Mouse (Mus musculus): ENCODE measurements at regions not wholly inside any gene's neighbourhood (a gene's known extent, or its start where the extent isn't known, plus 50 kb on each side); places are given as distances from the start of the nearest gene placed in this dataset.
A peak's percentile ranks its signal among the peaks of the same experiment; 100 is the strongest.

DNA sequence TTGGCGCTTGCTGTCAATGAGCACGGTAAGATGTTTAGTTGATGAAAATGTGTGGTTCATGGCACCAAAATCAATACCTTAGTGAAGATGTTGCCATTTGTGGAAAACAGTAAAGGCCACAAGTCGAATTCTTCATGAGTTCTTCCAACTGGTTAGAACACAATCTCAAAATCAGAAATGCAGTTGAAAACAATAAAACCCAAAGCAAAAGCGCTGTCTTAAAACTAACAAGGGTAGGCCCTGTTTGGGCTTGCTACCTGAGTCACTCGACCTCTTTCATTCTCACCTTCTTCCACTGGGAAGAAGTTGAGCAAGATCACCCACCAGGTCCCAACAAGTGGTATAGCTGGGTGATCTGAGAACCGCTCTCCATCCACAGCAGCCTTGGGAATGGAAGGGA is 179.1 kb downstream of the Parm1 start:
- H3K4me2 ChIP-seq (ENCODE audit: insufficient read depth, low read depth, poor library complexity, severe bottlenecking), result peak overlapping the region; percentile 51
- 0 out of 2 replicates have a peak overlapping the region, but pooled peaks have one; percentile 23 for H3K9ac ChIP-seq (ENCODE audit: insufficient read depth, low read depth)
- 0 out of 2 replicates have a peak, but pooled peaks have one; percentile 3 for TF ChIP-seq CHD2 (IDR thresholded peaks at IDR 0.05; ENCODE audit: low read length)
- TF ChIP-seq POLR2A (IDR thresholded peaks at IDR 0.05; ENCODE audit: low read depth, low read length), result no peak
- TF ChIP-seq CTCF (conservative IDR thresholded peaks at IDR 0.05 in 1 of 2, IDR thresholded peaks at IDR 0.05 in 1 of 2; ENCODE audit: low read depth in 2 of 2, low read length in 2 of 2), result no peak
- no peak for TF ChIP-seq IRF4 (IDR thresholded peaks at IDR 0.05; ENCODE audit: low read depth, low read length)
- TF ChIP-seq NRF1 (IDR thresholded peaks at IDR 0.05; ENCODE audit: low read depth, low read length), result no peak
- no peak for TF ChIP-seq MYC (IDR thresholded peaks at IDR 0.05; ENCODE audit: low read depth, low read length)
- TF ChIP-seq ZKSCAN1 (IDR thresholded peaks at IDR 0.05; ENCODE audit: borderline replicate concordance, low read depth, low read length), result peak; percentile 94
- no peak for TF ChIP-seq E2F4 (IDR thresholded peaks at IDR 0.05; ENCODE audit: insufficient replicate concordance, low read depth, low read length)
- TF ChIP-seq USF2 (conservative IDR thresholded peaks at IDR 0.05; ENCODE audit: low read depth, low read length), result no peak
- TF ChIP-seq MAX (IDR thresholded peaks at IDR 0.05; ENCODE audit: low read length), result no peak
- H3K4me1 ChIP-seq (ENCODE audit: control insufficient read depth in 1 of 2, insufficient read depth in 2 of 2), result peaks cover 11 to 36% of the 10 kb centered on the region in 2 experiments
- H3K4me3 ChIP-seq (replicated peaks in 1 of 3; ENCODE audit: low read depth in 2 of 3, low read length in 2 of 3, poor library complexity in 1 of 3), result peak overlapping the region in 1 of 3 experiments; percentile 4
- peaks cover 5% of the 10 kb centered on the region for H3K9me3 ChIP-seq (replicated peaks; ENCODE audit: low read length)
- in situ Hi-C loops (cut with MboI; ENCODE audit: low pct_ligation_motif_present, low pct_unique_long_range_greater_than_20kb, low sequenced_read_pairs) (no loop called here), dilution Hi-C loops (cut with MboI; ENCODE audit: extremely low pct_ligation_motif_present, extremely low pct_unique_long_range_greater_than_20kb, low sequenced_read_pairs) (no loop called here)
- no peak for DNase-seq (ENCODE audit: extremely low read depth)
- H3K27me3 ChIP-seq (replicated peaks), result no peaks in the 10 kb centered on the region
- H3K27ac ChIP-seq (ENCODE audit: insufficient read depth, low read depth), result peak overlapping the region; percentile 63
- no peaks in the 10 kb centered on the region for H3K36me3 ChIP-seq (replicated peaks in 1 of 2; ENCODE audit: control insufficient read depth in 1 of 2, insufficient read depth in 1 of 2, low read length in 1 of 2)
- H3K79me2 ChIP-seq (replicated peaks; ENCODE audit: control insufficient read depth, extremely low read depth, insufficient read depth, poor library complexity, severe bottlenecking), result no peaks in the 10 kb centered on the region

- Histone ChIP-seq H3K9ac (ENCODE audit: insufficient read depth, low read depth) (no peak overlapping the region), H3K9me3 (replicated peaks; ENCODE audit: low read length) (peaks cover 5% of the 10 kb centered on the region), H3K4me2 (ENCODE audit: insufficient read depth, low read depth, poor library complexity, severe bottlenecking) (no peak overlapping the region), H3K27ac (ENCODE audit: insufficient read depth, low read depth) (no peak overlapping the region), H3K27me3 (replicated peaks) (no peaks in the 10 kb centered on the region), H3K36me3 (replicated peaks in 1 of 2; ENCODE audit: control insufficient read depth in 1 of 2, insufficient read depth in 1 of 2, low read length in 1 of 2) (no peaks in the 10 kb centered on the region), H3K79me2 (replicated peaks; ENCODE audit: control insufficient read depth, extremely low read depth, insufficient read depth, poor library complexity, severe bottlenecking) (no peaks in the 10 kb centered on the region), H3K4me3 (replicated peaks in 1 of 3; ENCODE audit: low read depth in 2 of 3, low read length in 2 of 3, poor library complexity in 1 of 3) (no peak overlapping the region), H3K4me1 (ENCODE audit: control insufficient read depth in 1 of 2, insufficient read depth in 2 of 2) (peaks cover 11 to 41% of the 10 kb centered on the region in 2 experiments)
- dilution Hi-C loops (cut with MboI; ENCODE audit: extremely low pct_ligation_motif_present, extremely low pct_unique_long_range_greater_than_20kb, low sequenced_read_pairs) (no loop called here), in situ Hi-C loops (cut with MboI; ENCODE audit: low pct_ligation_motif_present, low pct_unique_long_range_greater_than_20kb, low sequenced_read_pairs) (no loop called here)
- TF ChIP-seq SMC3 (IDR thresholded peaks at IDR 0.05; ENCODE audit: low read depth, low read length) (no peak), E2F4 (IDR thresholded peaks at IDR 0.05; ENCODE audit: insufficient replicate concordance, low read depth, low read length) (no peak), ZC3H11A (IDR thresholded peaks at IDR 0.05; ENCODE audit: low read depth, low read length) (no peak)
- DNase-seq (ENCODE audit: extremely low read depth), result peak; percentile 21
These were observed 178.2 kb downstream of the Parm1 start for GRCm38 (mm10) chr5:91695632-91696031.

- no peak overlapping the region for H3K9ac ChIP-seq (ENCODE audit: insufficient read depth, low read depth)
- H3K36me3 ChIP-seq (replicated peaks in 1 of 2; ENCODE audit: control insufficient read depth in 1 of 2, insufficient read depth in 1 of 2, low read length in 1 of 2), result no peaks in the 10 kb centered on the region
- in situ Hi-C loops (cut with MboI; ENCODE audit: low pct_ligation_motif_present, low pct_unique_long_range_greater_than_20kb, low sequenced_read_pairs) (no loop called here), dilution Hi-C loops (cut with MboI; ENCODE audit: extremely low pct_ligation_motif_present, extremely low pct_unique_long_range_greater_than_20kb, low sequenced_read_pairs) (no loop called here)
- no peak overlapping the region for H3K4me2 ChIP-seq (ENCODE audit: insufficient read depth, low read depth, poor library complexity, severe bottlenecking)
- H3K4me1 ChIP-seq (ENCODE audit: control insufficient read depth in 1 of 2, insufficient read depth in 2 of 2), result peaks cover 11 to 47% of the 10 kb centered on the region in 2 experiments
- TF ChIP-seq GABPA (IDR thresholded peaks at IDR 0.05; ENCODE audit: insufficient replicate concordance, low read depth, low read length) (no peak), MAX (IDR thresholded peaks at IDR 0.05; ENCODE audit: low read length) (no peak), MEF2A (IDR thresholded peaks at IDR 0.05; ENCODE audit: borderline replicate concordance, low read depth, low read length) (no peak), ZNF384 (IDR thresholded peaks at IDR 0.05; ENCODE audit: low read depth, low read length) (no peak), CHD2 (IDR thresholded peaks at IDR 0.05; ENCODE audit: low read length) (no peak), MAZ (IDR thresholded peaks at IDR 0.05; ENCODE audit: low read depth, low read length) (no peak), ZMIZ1 (IDR thresholded peaks at IDR 0.05; ENCODE audit: low read depth, low read length) (no peak), NELFE (IDR thresholded peaks at IDR 0.05; ENCODE audit: low read depth, low read length) (no peak), RCOR1 (conservative IDR thresholded peaks at IDR 0.05; ENCODE audit: low read depth, low read length) (no peak)
- no peak for DNase-seq (ENCODE audit: extremely low read depth)
- H3K27me3 ChIP-seq (replicated peaks), result no peaks in the 10 kb centered on the region
- H3K27ac ChIP-seq (ENCODE audit: insufficient read depth, low read depth), result no peak overlapping the region
- no peaks in the 10 kb centered on the region for H3K9me3 ChIP-seq (replicated peaks; ENCODE audit: low read length)
- no peaks in the 10 kb centered on the region for H3K79me2 ChIP-seq (replicated peaks; ENCODE audit: control insufficient read depth, extremely low read depth, insufficient read depth, poor library complexity, severe bottlenecking)
- H3K4me3 ChIP-seq (replicated peaks in 1 of 3; ENCODE audit: low read depth in 2 of 3, low read length in 2 of 3, poor library complexity in 1 of 3), result no peak overlapping the region
These were observed 175.9 kb downstream of the Parm1 start for GRCm38 (mm10) chr5:91693277-91693676.
